Mouse (Mus musculus): ENCODE measurements around the gene Coil.
A peak's percentile ranks its signal among the peaks of the same experiment; 100 is the strongest.
"Not testable (repeated sequence)": the region's sequence is repeated elsewhere in the genome, so short reads cannot be mapped to it uniquely, and the experiment has no call there.

The Coil gene

DNA sequence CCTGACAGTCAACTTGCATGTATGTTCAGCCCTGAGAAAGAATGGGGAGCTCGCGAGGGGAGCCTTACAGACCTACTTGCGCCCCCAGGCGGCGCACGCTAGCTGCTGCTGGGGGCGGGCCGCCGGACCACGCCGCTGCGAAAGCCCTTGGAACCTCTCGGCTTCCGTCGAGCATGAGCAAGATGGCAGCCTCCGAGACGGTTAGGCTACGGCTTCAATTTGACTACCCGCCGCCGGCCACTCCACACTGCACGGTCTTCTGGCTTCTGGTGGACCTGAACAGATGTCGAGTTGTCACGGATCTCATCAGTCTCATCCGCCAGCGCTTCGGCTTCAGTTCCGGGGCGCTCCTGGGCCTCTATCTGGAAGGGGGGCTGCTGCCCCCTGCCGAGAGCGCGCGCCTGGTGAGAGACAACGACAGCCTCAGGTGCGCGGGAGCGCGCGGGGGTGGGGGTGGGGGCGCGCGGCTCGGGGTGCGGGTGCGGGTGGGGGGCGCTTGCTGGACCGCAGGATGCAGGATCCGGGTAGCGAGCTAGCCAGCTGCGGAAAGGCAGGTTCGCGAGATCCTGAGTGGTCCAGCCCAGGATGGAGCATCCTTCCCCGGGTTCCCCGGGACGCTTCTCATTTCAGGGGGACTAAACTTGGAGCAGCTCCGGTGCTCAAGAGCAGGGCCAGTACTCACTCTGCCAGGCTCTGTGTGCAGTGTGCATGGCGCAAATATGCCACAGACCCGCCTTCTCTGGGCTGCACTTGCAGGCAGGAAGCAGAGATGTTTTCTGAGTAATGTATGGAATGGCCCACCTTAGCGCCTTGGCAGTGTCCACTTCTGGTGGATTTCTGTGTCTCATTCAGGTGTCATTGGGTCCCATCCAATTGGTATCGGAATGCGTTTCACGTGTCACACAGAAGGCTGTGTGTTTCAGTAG, 4.0 kb downstream of the Coil start:
- DNase-seq (ENCODE audit: low spot score), result peak; percentile 90

DNA sequence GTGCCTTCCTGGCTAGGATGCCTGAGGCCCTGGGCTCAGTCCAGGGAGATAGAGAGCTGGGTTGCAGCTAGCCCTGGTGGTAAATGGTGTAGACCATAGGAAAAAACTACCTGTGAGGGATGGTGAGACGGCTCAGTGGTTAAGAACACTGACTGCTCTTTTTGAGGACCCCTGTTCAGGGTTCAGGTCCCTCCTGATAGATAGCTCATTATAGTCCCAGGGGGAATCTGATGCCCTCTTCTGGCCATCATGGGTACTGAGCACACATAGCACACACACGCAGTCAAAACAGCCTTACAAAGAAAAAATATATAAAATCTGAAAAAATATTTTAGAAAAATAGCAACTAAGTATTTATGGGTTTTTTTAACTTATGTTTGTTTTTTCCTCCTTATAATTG, 6.3 kb downstream of the Coil start:
- no peak for DNase-seq (ENCODE audit: low spot score)

DNA sequence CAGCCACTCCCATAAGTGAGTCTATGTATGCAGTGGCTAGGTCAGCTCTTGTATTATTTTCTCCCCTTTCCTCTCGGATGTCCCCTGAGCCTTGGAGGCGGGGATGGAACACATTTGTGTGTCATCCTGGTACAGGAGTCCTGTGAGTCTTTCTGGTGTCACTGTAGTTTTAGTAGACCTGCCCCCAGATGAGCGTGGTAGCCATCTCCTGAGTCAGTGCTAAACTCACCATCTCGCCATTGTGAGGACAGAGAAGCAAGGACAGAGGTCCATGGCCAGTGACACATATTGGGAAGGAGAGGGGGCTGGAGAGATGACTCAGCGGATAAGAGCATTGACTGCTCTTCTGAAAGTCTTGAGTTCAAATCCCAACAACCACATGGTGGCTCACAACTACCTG, 7.1 kb downstream of the Coil start:
- DNase-seq (ENCODE audit: low spot score), result no peak

DNA sequence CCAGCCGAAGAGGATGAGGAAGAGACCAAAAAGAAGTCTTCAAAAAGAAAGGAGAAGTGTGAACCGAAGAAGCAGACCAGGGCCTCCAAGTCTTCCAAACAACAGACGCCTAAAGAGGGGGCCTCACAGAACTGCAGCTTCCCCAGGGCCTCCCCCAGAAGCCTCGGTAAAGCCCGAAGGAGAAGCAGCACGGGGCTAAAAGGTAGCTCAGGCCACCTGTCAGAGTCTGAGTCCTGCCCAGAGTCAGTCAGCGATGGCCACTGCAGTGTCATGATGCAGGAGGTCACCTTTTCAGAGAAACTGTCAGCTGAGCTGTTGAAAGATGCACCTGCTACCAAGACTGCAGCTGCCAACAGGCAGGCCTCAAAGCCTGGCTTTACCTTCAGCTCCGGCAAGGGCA, 11.3 kb downstream of the Coil start:
- DNase-seq (ENCODE audit: low spot score), result no peak

DNA sequence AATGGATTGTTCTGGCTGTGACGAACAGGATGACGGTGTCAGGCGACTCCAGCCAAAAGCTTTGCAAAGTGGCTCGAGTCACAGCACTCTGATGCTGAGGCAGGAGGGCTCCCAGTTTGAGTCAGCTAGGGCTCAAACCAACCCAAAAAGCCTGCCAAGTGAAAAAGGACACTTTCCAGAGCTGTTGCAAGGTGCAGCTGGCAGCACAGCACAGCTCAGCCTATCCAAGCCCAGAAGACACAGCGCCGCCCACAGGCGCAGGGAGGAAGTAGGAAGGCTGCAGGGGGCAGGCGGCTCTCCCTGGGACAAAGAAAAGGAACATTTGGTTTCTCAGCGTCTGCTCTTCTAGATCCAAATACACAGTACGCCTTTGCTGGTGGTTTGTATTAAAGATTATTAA, 16.6 kb downstream of the Coil start:
- no peak for DNase-seq (ENCODE audit: low spot score)

DNA sequence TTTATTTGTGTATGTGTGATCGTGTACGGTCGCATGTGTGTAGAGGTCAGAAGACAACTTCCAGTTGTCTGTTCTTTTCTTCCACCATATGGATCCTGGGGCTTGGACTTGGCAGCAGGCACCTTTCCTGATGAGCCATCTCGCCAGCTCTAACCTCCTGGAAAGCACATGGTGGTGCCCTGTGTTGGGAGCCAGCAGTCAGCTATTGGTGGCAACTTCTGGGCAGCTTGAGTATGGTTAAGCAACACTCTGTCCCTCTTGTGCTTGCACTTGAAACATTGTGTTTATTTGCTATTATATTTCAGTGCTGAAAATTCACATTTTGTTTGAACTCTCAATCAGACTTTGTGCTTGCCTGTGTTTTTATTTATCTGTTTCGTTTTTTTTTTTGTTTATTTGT, 18.9 kb downstream of the Coil start:
- DNase-seq (ENCODE audit: low spot score), result peak; percentile 61

DNA sequence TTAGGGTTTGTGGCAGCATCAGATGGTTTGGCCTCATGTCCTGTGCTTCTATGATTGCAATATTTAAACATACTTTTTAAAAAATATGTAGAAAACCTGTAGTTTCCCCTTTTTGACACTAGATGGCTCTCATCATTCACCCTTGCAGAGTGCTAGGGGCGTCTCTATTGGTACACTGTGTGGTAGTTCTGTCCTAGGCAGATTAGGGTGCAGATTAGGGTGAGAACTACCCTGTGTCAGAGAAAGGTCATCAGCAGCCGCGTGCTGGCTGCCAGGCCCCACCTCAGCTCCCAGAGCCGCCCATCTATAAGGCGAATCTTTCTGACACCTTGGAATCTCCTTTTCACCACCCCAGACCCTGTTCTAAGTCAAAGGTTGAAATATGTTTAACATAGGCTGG, 19.5 kb downstream of the Coil start:
- DNase-seq (ENCODE audit: low spot score), result peak; percentile 57

DNA sequence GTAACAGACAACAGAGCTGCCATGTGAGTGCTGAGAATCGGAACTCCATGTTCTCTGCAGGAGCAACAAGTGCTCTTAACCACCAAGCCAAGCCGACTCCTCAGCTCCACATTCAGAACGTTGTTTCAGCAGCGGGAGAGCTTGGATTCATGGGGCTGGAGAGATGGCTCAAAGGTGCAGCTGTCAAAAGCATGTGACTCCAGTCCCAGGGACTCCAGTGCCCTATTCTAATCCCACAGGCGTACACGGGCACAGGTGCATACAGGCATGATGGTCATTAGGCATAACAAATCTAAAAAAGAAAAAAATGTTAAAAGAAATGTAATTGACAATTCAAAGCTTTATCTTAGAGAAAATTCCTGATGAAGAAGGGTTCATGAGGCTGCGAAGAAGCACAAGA, 23.1 kb downstream of the Coil start:
- DNase-seq (ENCODE audit: low spot score), result no peak

DNA sequence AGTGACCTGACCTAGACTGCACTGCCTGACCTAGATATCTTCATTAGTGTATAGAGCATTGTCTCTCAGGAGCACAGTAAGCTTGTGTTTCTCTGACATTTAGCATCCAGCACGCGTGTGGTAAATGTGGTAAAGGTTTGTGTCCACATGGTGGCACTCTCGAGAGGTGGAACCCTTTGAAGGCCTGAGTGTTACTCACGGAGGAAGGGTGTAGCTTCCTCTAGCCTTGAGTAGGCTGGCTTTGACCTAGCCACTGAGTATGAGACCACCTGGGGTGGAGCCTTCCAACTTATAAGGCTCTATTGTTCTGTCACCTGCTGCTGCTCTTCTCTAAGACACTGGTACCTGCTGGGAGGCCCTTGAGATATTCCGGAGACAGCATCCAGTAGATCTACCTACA, 23.6 kb downstream of the Coil start:
- DNase-seq (ENCODE audit: low spot score), result peak; percentile 43

DNA sequence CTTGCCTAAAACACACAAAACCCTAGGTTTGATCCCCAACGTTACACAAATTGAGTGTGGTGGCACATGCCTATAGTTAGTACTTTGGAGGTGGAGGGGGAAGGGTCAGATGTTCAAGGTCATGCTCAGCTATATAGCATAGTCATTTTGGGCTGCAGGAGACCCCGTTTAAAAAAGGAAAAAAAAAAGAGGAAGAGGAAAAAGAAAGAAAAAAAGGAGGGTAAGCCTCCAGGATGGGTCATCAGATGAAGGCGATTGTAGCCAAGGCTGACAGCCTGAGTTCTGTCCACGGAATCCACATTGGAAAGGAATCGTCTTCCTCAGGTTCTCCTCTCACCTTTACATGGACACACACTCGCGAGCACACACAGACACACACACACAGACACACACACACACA, 24.4 kb downstream of the Coil start:
- DNase-seq (ENCODE audit: low spot score), result no peak

DNA sequence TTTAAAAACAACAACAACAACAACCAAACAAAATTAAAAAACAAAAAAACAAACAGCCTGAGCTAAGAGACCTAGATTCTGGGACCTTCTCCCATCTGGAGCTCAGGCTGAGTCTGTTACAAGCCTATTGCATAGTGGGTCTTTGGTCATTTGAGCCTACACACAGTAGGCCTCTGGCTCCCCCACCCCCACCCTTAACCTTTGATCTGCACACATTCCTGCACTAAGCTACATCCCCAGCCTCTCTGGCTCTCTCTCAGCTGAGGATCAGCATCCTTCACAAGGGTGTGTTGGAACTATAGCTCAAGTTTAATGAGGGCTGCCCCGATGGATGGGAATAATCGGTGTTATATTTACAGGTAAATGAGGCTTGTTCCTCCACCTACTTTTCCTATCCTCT, 25.6 kb downstream of the Coil start:
- no peak for DNase-seq (ENCODE audit: low spot score)

DNA sequence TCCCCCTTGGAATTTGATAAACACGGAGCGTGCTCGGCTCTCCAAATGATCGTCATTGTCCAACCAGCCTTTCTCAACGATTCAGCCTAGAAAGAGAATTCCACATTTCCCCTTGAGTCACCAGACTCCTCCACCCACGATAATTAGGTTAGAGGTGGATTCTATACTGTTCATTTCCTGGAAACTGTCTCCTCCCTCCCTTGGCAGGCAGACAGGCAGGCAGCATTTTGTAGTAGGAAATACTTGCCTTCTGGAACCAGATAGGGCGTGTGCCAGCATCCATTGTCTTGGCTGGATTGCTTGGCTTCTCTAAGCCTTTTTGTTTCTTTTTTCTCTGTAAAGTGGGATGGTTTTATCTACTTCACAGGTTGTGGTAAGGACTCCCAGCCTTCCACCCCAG, 26.4 kb downstream of the Coil start:
- peak; percentile 75 for DNase-seq (ENCODE audit: low spot score)

DNA sequence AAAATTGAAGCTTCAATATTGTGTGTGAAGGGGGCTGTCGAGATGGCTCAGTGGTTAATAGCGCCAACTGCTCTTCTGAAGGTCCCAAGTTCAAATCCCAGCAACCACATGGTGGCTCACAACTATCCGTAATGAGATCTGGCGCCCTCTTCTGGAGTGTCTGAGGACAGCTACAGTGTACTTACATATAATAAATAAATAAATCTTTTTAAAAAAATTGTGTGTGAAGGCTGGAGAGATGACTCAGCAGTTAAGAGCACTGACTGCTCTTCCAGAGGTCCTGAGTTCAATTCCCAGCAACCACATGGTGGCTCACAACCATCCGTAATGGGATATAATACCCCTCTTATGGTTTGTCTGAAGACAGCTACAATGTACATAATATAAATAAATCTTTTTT, 27.3 kb downstream of the Coil start:
- not testable (repeated sequence) for DNase-seq (ENCODE audit: low spot score)

DNA sequence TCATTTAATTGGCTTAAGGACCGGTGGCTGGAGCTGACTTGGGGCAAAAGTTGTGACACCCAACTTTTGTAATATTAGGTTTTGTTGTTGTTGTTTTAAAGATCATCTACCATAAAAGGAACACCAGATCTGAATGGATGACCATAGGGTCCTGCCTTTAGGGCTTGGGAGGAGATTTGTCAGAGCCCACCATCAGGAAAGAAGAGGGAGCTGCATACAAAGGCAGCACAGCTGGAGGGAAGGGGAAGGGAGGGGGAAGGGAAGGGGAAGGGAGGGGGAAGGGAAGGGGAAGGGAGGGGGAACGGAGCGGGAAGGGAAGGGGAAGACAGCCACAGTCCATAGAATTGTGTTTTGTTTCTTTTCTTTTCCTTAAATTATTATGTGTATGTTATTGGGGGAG, 28.4 kb downstream of the Coil start:
- no peak for DNase-seq (ENCODE audit: low spot score)

DNA sequence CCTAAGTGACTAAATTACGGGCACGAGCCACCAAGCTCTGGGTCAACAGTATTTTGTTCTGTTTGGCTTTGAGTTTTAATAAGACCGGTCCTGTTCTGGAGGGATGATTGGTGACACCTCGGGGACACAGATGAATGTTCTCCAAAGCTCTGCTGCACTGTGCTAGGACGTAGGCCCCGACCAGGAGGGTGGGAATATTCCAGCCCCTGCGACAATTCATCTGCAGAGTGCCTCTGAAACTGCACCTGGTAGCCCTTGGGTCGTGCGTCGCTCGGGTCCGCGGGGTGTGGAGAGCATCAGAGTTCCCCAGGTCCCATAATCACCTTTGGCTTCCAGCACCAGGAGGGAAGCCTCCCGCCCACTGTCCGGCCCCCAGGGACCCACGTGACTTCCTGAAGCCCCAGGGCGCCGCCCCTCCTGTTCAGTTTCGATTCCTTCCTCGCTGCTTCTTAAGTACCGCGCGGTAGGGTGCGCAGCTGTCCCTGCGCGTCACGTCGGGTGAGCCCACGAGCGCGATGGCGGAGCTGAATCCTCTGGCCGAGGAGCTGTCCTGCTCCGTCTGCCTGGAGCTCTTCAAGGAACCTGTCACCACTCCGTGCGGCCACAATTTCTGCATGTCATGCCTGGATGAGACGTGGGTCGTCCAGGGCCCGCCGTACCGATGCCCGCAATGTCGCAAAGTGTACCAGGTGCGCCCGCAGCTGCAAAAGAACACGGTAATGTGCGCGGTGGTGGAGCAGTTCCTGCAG, 29.1 kb downstream of the Coil start, which contains the start of gene Trim25:
TSS of gene Trim25 (plus strand) at position 403 of the 749 bp plus-strand sequence.
- peak; percentile 94 for DNase-seq (ENCODE audit: low spot score)

DNA sequence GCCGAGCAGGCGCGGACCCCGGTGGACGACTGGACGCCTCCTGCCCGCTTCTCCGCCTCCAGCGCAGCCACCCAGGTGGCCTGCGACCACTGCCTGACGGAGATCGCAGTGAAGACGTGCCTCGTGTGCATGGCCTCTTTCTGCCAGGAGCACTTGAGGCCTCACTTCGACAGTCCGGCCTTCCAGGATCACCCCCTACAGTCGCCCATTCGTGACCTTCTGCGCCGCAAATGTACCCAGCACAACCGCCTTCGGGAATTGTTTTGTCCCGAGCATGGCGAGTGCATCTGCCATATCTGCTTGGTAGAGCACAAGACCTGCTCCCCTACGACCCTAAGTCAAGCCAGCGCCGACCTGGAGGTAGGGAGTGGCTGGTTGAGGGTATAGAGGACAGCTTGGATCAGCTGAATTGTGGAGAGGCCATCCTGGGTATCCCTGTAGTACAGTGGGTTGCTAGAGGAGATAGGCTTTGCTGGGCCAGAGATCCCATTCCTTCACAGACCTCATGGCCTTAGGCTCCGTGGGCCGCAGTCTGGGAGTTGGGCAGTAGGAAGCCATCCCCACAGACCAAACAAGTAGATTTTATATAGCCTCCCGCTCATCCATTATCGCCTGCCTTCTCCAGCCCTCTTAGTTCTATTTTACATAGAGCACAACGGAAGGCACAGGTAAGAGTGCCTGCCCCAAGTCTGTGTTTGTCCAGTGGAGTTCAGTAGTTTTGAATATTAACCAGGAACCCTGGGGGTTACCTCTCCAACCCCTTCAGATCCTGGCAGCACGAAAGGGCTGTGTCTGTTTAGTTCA, 29.9 kb downstream of the Coil start:
- DNase-seq (ENCODE audit: low spot score), result peak; percentile 40

DNA sequence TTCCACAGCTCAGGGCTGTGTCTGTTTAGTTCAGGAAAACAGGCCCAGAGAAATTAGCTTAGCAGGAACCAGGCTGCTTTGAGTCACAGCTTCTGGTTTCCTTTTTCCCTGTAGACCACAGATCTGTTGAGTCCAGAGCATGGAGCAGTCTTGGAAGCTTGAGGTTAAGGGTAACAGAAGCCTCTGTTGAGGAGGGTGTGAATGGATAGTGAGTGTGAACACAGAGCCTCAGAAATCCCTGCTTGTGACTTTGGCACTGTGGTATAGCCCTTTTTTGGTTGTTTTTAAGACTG, 30.4 kb downstream of the Coil start:
- peak; percentile 58 for DNase-seq (ENCODE audit: low spot score)

DNA sequence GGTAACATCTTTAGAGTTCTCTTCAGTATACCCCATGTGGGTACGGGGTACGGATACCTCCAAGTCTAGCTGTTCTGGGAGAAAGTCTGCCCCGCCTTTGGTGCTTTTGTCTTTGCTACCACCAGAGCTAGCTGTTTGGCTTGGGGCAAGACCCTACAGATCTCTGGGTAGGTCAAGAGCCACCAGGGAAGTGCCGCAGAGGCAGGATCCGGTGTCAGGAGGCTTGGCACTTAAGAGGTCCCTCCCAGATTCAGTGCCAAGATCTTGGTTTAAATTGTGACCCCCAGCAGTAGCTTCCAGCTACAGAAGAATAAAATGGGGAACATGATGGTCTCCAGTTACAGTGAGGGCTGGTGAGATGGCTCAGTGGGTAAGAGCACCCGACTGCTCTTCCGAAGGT, 31.5 kb downstream of the Coil start:
- no peak for DNase-seq (ENCODE audit: low spot score)

DNA sequence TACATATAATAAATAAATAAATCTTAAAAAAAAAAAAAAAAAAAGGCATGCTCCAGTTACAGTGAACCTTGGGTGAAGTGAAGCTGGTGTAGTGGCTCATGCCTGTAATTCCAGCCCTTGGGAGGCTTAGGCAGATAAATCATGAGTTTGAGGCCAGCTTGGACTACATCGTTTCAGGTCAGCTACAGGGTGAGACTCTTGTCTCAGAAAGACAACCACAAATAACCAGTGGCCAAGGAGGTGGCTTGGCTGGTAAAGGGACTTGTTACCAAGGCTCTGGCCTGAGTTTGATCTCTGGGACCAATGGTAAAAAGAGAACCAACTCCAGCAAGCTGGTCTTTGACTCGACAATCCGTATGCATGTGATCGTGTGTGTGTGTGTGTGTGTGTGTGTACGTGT, 32.0 kb downstream of the Coil start:
- peak; percentile 44 for DNase-seq (ENCODE audit: low spot score)

DNA sequence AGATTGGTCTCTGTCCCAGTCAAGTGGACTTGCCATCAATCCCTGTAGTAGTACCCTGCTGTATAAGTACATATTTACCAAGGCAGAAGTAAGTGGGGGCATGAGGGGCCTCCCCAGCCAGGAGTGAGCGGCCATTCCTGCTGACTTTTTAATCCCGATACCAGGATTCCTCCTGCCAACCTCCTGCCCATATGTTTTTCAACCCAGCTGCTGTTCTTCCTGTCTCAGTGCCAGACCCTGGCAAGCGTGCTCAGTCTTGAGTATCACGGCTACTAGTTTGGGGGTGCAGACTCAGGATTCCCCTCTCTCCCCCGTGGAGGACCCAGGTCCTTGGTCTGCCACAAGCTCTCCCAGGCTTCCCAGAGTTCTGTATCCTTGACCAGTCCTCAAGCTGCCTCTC, 32.6 kb downstream of the Coil start:
- DNase-seq (ENCODE audit: low spot score), result peak; percentile 31

DNA sequence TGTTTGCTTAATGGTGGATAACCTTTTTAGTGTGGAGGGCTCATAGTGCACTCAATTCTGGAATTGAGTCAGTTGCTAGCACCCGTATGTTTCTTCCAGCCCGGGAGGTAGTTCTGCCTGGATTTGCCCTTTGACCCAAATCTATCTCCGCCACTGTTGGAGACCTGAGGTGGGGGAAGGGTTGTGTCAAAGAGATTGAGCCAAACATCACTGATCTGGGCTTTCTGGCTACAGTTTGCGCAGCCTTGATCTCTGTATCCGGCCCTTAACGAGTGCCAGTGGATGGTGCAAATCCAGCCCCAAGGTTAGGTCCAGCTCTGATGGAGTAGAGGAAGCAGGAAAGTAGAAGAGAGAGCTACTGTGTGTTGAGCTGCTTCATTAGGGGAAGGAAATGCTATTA, 33.0 kb downstream of the Coil start:
- peak; percentile 16 for DNase-seq (ENCODE audit: low spot score)

DNA sequence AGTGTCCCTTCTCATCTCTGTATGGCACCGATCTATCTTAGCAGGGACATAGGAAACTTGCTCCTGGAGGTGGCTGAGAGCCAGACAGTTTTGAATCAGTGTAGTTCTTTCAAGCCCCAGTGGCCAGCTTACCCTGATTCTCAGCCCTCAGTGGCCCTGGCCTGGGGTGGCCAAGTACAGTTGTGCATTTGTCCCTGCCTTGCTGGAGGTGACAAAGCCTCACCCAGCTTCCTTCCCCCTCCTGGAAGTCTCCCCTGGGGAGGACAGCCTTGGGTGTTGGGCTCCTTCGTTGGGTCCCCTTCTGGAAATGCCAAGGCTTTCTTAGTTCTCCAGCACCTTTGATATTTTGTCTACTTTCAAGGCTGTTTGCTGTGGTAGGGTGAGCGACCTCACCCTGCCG, 33.7 kb downstream of the Coil start:
- DNase-seq (ENCODE audit: low spot score), result no peak

DNA sequence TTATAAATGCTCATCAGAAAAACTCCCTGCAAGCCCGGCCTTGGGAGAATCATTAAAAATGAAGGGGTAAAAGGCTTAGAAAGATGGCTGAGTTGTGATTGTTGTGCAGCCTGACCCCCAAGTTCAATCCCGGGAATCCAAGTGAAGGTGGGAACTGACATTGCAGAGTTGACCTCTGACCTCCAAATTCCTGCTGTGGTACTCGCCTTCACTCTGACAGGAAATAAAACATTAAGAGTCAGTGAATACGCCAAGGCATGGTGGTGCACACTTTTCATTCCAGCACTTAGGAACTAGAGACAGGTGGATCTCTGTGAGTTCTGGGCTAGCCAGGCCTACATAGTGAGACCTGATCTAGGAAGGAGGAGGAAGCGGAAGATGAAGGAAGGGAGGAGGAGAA, 35.4 kb downstream of the Coil start:
- no peak for DNase-seq (ENCODE audit: low spot score)

All from adipocyte (in vitro differentiated cells).